Mouse (Mus musculus) retina, postnatal 7 days (tissue): ENCODE measurements around the gene Scgb1b3.

Experiments
- DNase-seq: peaks from one replicate; pipeline ENCODE4 v3.0.0-alpha.2; 2012; ENCODE audit warnings: low read depth, low spot score

The Scgb1b3 gene

GRCm38 (mm10) chr7:31375292-31375691, at the start of gene Scgb1b3:
TSS of gene Scgb1b3 (plus strand) at chr7:31375592.
- no peak for DNase-seq

- DNase-seq, result no peak
These were observed 13.3 kb upstream of the Scgb1b3 start, which contains the start of gene Scgb2b3 for GRCm38 (mm10) chr7:31362022-31362560. TSS of gene Scgb2b3 (minus strand) at chr7:31362072.
